Mouse (Mus musculus): ENCODE measurements around the gene Igsf9. TPM values are rescaled to one million over a fixed set of nuclear protein-coding genes. Genes with fewer than 3 reads are reported as not detected.

The Igsf9 gene
- polyA plus RNA-seq, 1 experiment from 2014 or later = 49.0 TPM

GRCm38 (mm10) chr1:172486236-172486635 lies 4.6 kb downstream of the Igsf9 start:
- H3K9ac ChIP-seq = no peak overlapping the region
- no peak overlapping the region for H3K27ac ChIP-seq
- H3K9me3 ChIP-seq = no peaks in the 10 kb centered on the region
- peak overlapping the region; percentile 30 for H3K4me2 ChIP-seq
- H3K4me1 ChIP-seq = peaks cover 35% of the 10 kb centered on the region
- 52% methylated on average over 4 of the region's 4 CpGs for WGBS
- no peaks in the 10 kb centered on the region for H3K27me3 ChIP-seq (replicated peaks)
- no peak for ATAC-seq (ENCODE audit: insufficient read depth, low FRiP score, low read depth)
- H3K36me3 ChIP-seq = no peaks in the 10 kb centered on the region
- H3K4me3 ChIP-seq (replicated peaks) = no peak overlapping the region

GRCm38 (mm10) chr1:172486651-172487050 lies 5.1 kb downstream of the Igsf9 start:
- no peaks in the 10 kb centered on the region for H3K36me3 ChIP-seq
- no peaks in the 10 kb centered on the region for H3K9me3 ChIP-seq
- 78% methylated on average over 5 of the region's 5 CpGs for WGBS
- H3K9ac ChIP-seq = no peak overlapping the region
- H3K4me2 ChIP-seq = no peak overlapping the region
- H3K4me3 ChIP-seq (replicated peaks) = no peak overlapping the region
- peaks cover 34% of the 10 kb centered on the region for H3K4me1 ChIP-seq
- H3K27ac ChIP-seq = no peak overlapping the region
- H3K27me3 ChIP-seq (replicated peaks) = no peaks in the 10 kb centered on the region
- no peak for ATAC-seq (ENCODE audit: insufficient read depth, low FRiP score, low read depth)

GRCm38 (mm10) chr1:172487859-172488258 lies 6.3 kb downstream of the Igsf9 start:
- no peak for ATAC-seq (ENCODE audit: insufficient read depth, low FRiP score, low read depth)
- Histone ChIP-seq H3K9ac (no peak overlapping the region), H3K4me3 (replicated peaks) (no peak overlapping the region), H3K27ac (no peak overlapping the region), H3K27me3 (replicated peaks) (no peaks in the 10 kb centered on the region), H3K4me2 (no peak overlapping the region), H3K36me3 (no peaks in the 10 kb centered on the region), H3K9me3 (no peaks in the 10 kb centered on the region), H3K4me1 (peaks cover 27% of the 10 kb centered on the region)
- WGBS = 59% methylated on average over 4 of the region's 4 CpGs

GRCm38 (mm10) chr1:172488831-172489230 lies 7.2 kb downstream of the Igsf9 start:
- no peak overlapping the region for H3K4me3 ChIP-seq (replicated peaks)
- 71% methylated on average over 7 of the region's 7 CpGs for whole genome bisulfite sequencing
- H3K36me3 ChIP-seq = no peaks in the 10 kb centered on the region
- H3K27me3 ChIP-seq (replicated peaks) = no peaks in the 10 kb centered on the region
- H3K9ac ChIP-seq = no peak overlapping the region
- no peaks in the 10 kb centered on the region for H3K9me3 ChIP-seq
- H3K4me1 ChIP-seq = peaks cover 20% of the 10 kb centered on the region
- no peak overlapping the region for H3K27ac ChIP-seq
- no peak for ATAC-seq (ENCODE audit: insufficient read depth, low FRiP score, low read depth)
- H3K4me2 ChIP-seq = no peak overlapping the region

GRCm38 (mm10) chr1:172489585-172490250 lies 8.1 kb downstream of the Igsf9 start:
- WGBS = 52% methylated on average over 12 of the region's 12 CpGs
- peak overlapping the region; percentile 60 for H3K4me2 ChIP-seq
- peak overlapping the region; percentile 32; the same call in 1 of the 2 replicates for H3K4me3 ChIP-seq (replicated peaks)
- H3K27me3 ChIP-seq (replicated peaks) = no peaks in the 10 kb centered on the region
- peaks cover 13% of the 10 kb centered on the region for H3K4me1 ChIP-seq
- H3K9me3 ChIP-seq = no peaks in the 10 kb centered on the region
- no peaks in the 10 kb centered on the region for H3K36me3 ChIP-seq
- no peak overlapping the region for H3K9ac ChIP-seq
- peak; percentile 23; the same call in 1 of the 2 replicates for ATAC-seq (ENCODE audit: insufficient read depth, low FRiP score, low read depth)
- no peak overlapping the region for H3K27ac ChIP-seq

GRCm38 (mm10) chr1:172490261-172490661 lies 8.7 kb downstream of the Igsf9 start:
- peak overlapping the region; percentile 60 for H3K4me2 ChIP-seq
- no peaks in the 10 kb centered on the region for H3K36me3 ChIP-seq
- peaks cover 9% of the 10 kb centered on the region; the same call in 1 of the 2 replicates for H3K4me1 ChIP-seq
- no peaks in the 10 kb centered on the region for H3K27me3 ChIP-seq (replicated peaks)
- H3K27ac ChIP-seq = no peak overlapping the region
- peak; percentile 27 for ATAC-seq (ENCODE audit: insufficient read depth, low FRiP score, low read depth)
- no peaks in the 10 kb centered on the region for H3K9me3 ChIP-seq
- 13% methylated on average over 10 of the region's 10 CpGs for WGBS
- no peak overlapping the region for H3K9ac ChIP-seq
- H3K4me3 ChIP-seq (replicated peaks) = peak overlapping the region; percentile 32

GRCm38 (mm10) chr1:172492047-172492446 lies 10.5 kb downstream of the Igsf9 start:
- Histone ChIP-seq H3K4me1 (no peaks in the 10 kb centered on the region), H3K4me2 (no peak overlapping the region), H3K27ac (no peak overlapping the region), H3K4me3 (replicated peaks) (no peak overlapping the region), H3K36me3 (0 out of 2 replicates have a peak, but pooled peaks cover 2% of the 10 kb centered on the region), H3K9ac (no peak overlapping the region), H3K9me3 (no peaks in the 10 kb centered on the region), H3K27me3 (replicated peaks) (no peaks in the 10 kb centered on the region)
- 93% methylated on average over 8 of the region's 8 CpGs for WGBS
- no peak for ATAC-seq (ENCODE audit: insufficient read depth, low FRiP score, low read depth)

GRCm38 (mm10) chr1:172493516-172493915 lies 11.9 kb downstream of the Igsf9 start:
- 61% methylated on average over 6 of the region's 6 CpGs for WGBS
- 0 out of 2 replicates have a peak, but pooled peaks cover 8% of the 10 kb centered on the region for H3K36me3 ChIP-seq
- H3K4me1 ChIP-seq = no peaks in the 10 kb centered on the region

GRCm38 (mm10) chr1:172496030-172496429 lies 14.4 kb downstream of the Igsf9 start:
- H3K4me3 ChIP-seq (replicated peaks) = no peak overlapping the region
- no peak overlapping the region for H3K4me2 ChIP-seq
- no peaks in the 10 kb centered on the region for H3K9me3 ChIP-seq
- H3K4me1 ChIP-seq = peaks cover 15% of the 10 kb centered on the region
- H3K27ac ChIP-seq = no peak overlapping the region
- WGBS = 82% methylated on average over 17 of the region's 17 CpGs
- H3K36me3 ChIP-seq = 0 out of 2 replicates have a peak, but pooled peaks cover 8% of the 10 kb centered on the region
- no peak overlapping the region for H3K9ac ChIP-seq
- no peak for ATAC-seq (ENCODE audit: insufficient read depth, low FRiP score, low read depth)
- H3K27me3 ChIP-seq (replicated peaks) = no peaks in the 10 kb centered on the region

More at GRCm38 (mm10) chr1:172493516-172493915, 11.9 kb downstream of the Igsf9 start:
- ATAC-seq (ENCODE audit: insufficient read depth, low FRiP score, low read depth) = no peak
- no peaks in the 10 kb centered on the region for H3K27me3 ChIP-seq (replicated peaks)
- H3K9me3 ChIP-seq = no peaks in the 10 kb centered on the region
- H3K4me2 ChIP-seq = no peak overlapping the region
- H3K4me3 ChIP-seq (replicated peaks) = no peak overlapping the region
- H3K9ac ChIP-seq = no peak overlapping the region
- H3K27ac ChIP-seq = no peak overlapping the region

GRCm38 (mm10) chr1:172497428-172497827 lies 15.8 kb downstream of the Igsf9 start:
- no peak for ATAC-seq (ENCODE audit: insufficient read depth, low FRiP score, low read depth)
- H3K36me3 ChIP-seq = 0 out of 2 replicates have a peak, but pooled peaks cover 8% of the 10 kb centered on the region
- WGBS = 74% methylated on average over 10 of the region's 10 CpGs
- H3K9me3 ChIP-seq = no peaks in the 10 kb centered on the region
- H3K27ac ChIP-seq = no peak overlapping the region
- H3K9ac ChIP-seq = no peak overlapping the region
- H3K4me1 ChIP-seq = peaks cover 27% of the 10 kb centered on the region
- H3K27me3 ChIP-seq (replicated peaks) = no peaks in the 10 kb centered on the region
- no peak overlapping the region for H3K4me2 ChIP-seq
- H3K4me3 ChIP-seq (replicated peaks) = no peak overlapping the region

- WGBS = 2% methylated on average over 30 of the region's 30 CpGs
- peak; percentile 70 for ATAC-seq (ENCODE audit: insufficient read depth, low FRiP score, low read depth)
These were observed 18.3 kb downstream of the Igsf9 start, which contains the start of gene Tagln2 for GRCm38 (mm10) chr1:172499765-172500441. Tagln2 (plus strand) TSS chr1:172500047.

More at GRCm38 (mm10) chr1:172499765-172500441, 18.3 kb downstream of the Igsf9 start, which contains the start of gene Tagln2:
- peaks cover 9% of the 10 kb centered on the region for H3K36me3 ChIP-seq
- H3K4me2 ChIP-seq = peak within 1 kb of the TSS; percentile 69
- no peaks in the 10 kb centered on the region for H3K9me3 ChIP-seq
- peak within 1 kb of the TSS; percentile 55 for H3K4me3 ChIP-seq (replicated peaks)
- peak within 1 kb of the TSS; percentile 95 for H3K27ac ChIP-seq
- no peaks in the 10 kb centered on the region for H3K27me3 ChIP-seq (replicated peaks)
- H3K9ac ChIP-seq = peak within 1 kb of the TSS; percentile 45
- peaks cover 41% of the 10 kb centered on the region for H3K4me1 ChIP-seq
